Mouse (Mus musculus) ES-E14 (cell line): ENCODE results near the gene Btk. TPM values are rescaled to one million over a fixed set of nuclear protein-coding genes. Genes with fewer than 3 reads are reported as not detected.

Source experiments
- DNase-seq: peaks from one replicate; pipeline ENCODE4 v3.0.0-alpha.2; 2013; ENCODE audit warnings: low read depth, low spot score
- H3K27ac ChIP-seq: 2 replicates; pipeline ENCODE4 v1.5.1; 2012; ENCODE audit warnings: low read depth, mild to moderate bottlenecking, low read length, moderate library complexity, mixed read lengths; ENCODE audit not compliant: poor library complexity, insufficient read depth, severe bottlenecking
- H3K36me3 ChIP-seq: 2 replicates; pipeline ENCODE4 v1.6.1; 2012; ENCODE audit warnings: mild to moderate bottlenecking, low read length, moderate library complexity, mixed read lengths; ENCODE audit not compliant: control insufficient read depth, poor library complexity, insufficient read depth, severe bottlenecking
- H3K4me1 ChIP-seq, 2 experiments: fragments of 150-350 bp in 1 of 2; sonication (generic) in 1 of 2; 2 replicates each; pipeline ENCODE4 v1.6.1; 2012; ENCODE audit warnings: low read length in 2 of 2, mild to moderate bottlenecking in 1 of 2, mixed read lengths in 1 of 2; ENCODE audit not compliant: control insufficient read depth in 2 of 2, insufficient read depth in 2 of 2, poor library complexity in 1 of 2
- H3K4me3 ChIP-seq, 2 experiments: fragments of 150-350 bp in 1 of 2; sonication (generic) in 1 of 2; 2 replicates each; pipeline ENCODE4 v1.5.1; 2012; ENCODE audit warnings: low read length in 2 of 2, low read depth in 1 of 2, mild to moderate bottlenecking in 1 of 2, mixed read lengths in 1 of 2; ENCODE audit not compliant: insufficient read depth in 1 of 2, poor library complexity in 1 of 2, severe bottlenecking in 1 of 2
- H3K9ac ChIP-seq: 2 replicates; pipeline ENCODE4 v1.6.1; 2012; ENCODE audit warnings: low read depth, mild to moderate bottlenecking, low read length, mixed read lengths; ENCODE audit not compliant: poor library complexity, insufficient read depth, severe bottlenecking
- H3K9me3 ChIP-seq: fragments of 150-350 bp; sonication (generic); 2 replicates; pipeline ENCODE4 v1.6.1; 2012; ENCODE audit warnings: low read depth, mild to moderate bottlenecking, low read length; ENCODE audit not compliant: control insufficient read depth, insufficient read depth
- CHD2 ChIP-seq: IDR thresholded peaks from 2 replicates; pipeline ENCODE4 v1.6.1; 2014; ENCODE audit warnings: mild to moderate bottlenecking, low read depth, low read length, inconsistent platforms
- HCFC1 ChIP-seq: IDR thresholded peaks from 2 replicates; pipeline ENCODE4 v1.6.1; 2012; ENCODE audit warnings: low read length, inconsistent platforms, borderline replicate concordance; ENCODE audit not compliant: insufficient read depth
- MAFK ChIP-seq: IDR thresholded peaks from 2 replicates; pipeline ENCODE4 v1.6.1; 2014; ENCODE audit warnings: mild to moderate bottlenecking, low read depth, low read length, inconsistent platforms; ENCODE audit not compliant: insufficient read depth
- ZC3H11A ChIP-seq: IDR thresholded peaks from 2 replicates; pipeline ENCODE4 v1.6.1; 2012; ENCODE audit warnings: low read depth, mild to moderate bottlenecking, inconsistent platforms, low read length, borderline replicate concordance
- ZNF384 ChIP-seq: IDR thresholded peaks from 2 replicates; pipeline ENCODE4 v1.6.1; 2012; ENCODE audit warnings: low read depth, low read length, inconsistent platforms
- in situ Hi-C, 2 experiments: fragments of 600-800 bp; cut with MboI; formaldehyde crosslinking; loops; one replicate each; pipeline ENCODE4 v1.15.1; 2025; ENCODE audit warnings: low sequenced_read_pairs in 2 of 2, inconsistent platforms in 1 of 2; ENCODE audit not compliant: unreplicated experiment in 2 of 2
- total RNA-seq: library from RNA; depleted of rRNA; stranded (reverse); fragments of 300-350 nt; gene quantifications from 2 replicates; pipeline ENCODE4 v1.2.3, GENCODE M21; 2012

Btk gene
- total RNA-seq, 1 experiment = 0.31 TPM

GRCm38 (mm10) chrX:134620254-134620865, 37.0 kb upstream of the Btk start:
- no peak for DNase-seq
- H3K27ac ChIP-seq = no peak overlapping the region
- no peaks in the 10 kb centered on the region for H3K36me3 ChIP-seq
- no peaks in the 10 kb centered on the region for H3K9me3 ChIP-seq
- H3K4me3 ChIP-seq = no peak overlapping the region
- no peak overlapping the region for H3K9ac ChIP-seq
- in situ Hi-C loops = no loop called here
- TF ChIP-seq CHD2 = no peak
- TF ChIP-seq MAFK = no peak
- no peak for TF ChIP-seq ZNF384
- no peak for TF ChIP-seq ZC3H11A
- no peak for TF ChIP-seq HCFC1
- no peaks in the 10 kb centered on the region; a peak in 1 of 4 replicates for H3K4me1 ChIP-seq

DNA sequence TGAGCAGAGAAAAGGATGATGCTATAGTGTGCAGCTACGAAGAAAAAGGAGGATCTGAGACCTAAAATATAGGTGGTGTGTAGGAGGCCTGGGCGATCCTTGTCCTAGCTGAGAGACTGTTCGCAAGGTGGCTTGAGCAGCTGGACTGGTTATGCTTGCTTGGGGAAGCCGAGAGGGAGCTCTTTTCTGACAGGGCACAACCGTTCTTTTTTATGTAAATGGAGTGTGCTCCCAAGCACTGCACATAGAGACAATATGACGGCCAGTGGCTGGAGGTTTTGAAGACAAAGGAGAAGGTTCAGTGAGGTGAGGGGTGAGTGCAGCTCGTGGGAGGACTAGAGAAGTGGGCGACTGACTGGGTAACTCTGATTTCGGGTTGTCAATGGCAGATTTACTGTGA, 36.3 kb upstream of the Btk start:
- TF ChIP-seq CHD2 (no peak), MAFK (no peak), ZC3H11A (no peak), ZNF384 (no peak), HCFC1 (no peak)
- H3K27ac ChIP-seq = no peak overlapping the region
- H3K4me3 ChIP-seq = no peak overlapping the region
- no peak overlapping the region; the same call in 1 of the 2 replicates for H3K9ac ChIP-seq
- H3K36me3 ChIP-seq = no peaks in the 10 kb centered on the region
- in situ Hi-C loops = no loop called here
- no peaks in the 10 kb centered on the region; a peak in 1 of 4 replicates for H3K4me1 ChIP-seq
- no peaks in the 10 kb centered on the region for H3K9me3 ChIP-seq
- no peak for DNase-seq

DNA sequence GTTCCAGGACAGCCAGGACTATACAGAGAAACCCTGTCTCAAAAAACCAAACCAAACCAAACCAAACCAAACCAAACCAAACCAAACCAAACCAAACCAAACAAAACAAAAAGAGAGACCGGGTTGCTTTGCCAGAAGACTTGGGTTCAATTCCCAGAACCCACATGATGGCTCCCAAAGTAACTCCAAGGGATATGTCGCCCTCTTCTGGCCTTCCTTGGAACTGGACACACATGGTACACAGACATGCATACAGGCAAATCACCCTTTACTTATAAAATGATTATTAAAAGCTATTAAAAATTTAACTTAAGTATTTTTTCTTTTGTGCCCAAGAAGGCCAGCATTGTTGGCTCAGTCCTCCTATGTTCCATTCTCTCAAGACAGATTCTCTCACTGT, 30.9 kb upstream of the Btk start:
- Histone ChIP-seq H3K9me3 (no peaks in the 10 kb centered on the region), H3K27ac (no peak overlapping the region), H3K36me3 (no peaks in the 10 kb centered on the region), H3K4me3 (no peak overlapping the region), H3K9ac (no peak overlapping the region), H3K4me1 (peaks cover 2 to 4% of the 10 kb centered on the region in 2 experiments; a peak in 2 of 4 replicates)
- TF ChIP-seq ZNF384 (no peak), CHD2 (no peak), MAFK (no peak)
- DNase-seq = peak; percentile 54
- in situ Hi-C loops = no loop called here

DNA sequence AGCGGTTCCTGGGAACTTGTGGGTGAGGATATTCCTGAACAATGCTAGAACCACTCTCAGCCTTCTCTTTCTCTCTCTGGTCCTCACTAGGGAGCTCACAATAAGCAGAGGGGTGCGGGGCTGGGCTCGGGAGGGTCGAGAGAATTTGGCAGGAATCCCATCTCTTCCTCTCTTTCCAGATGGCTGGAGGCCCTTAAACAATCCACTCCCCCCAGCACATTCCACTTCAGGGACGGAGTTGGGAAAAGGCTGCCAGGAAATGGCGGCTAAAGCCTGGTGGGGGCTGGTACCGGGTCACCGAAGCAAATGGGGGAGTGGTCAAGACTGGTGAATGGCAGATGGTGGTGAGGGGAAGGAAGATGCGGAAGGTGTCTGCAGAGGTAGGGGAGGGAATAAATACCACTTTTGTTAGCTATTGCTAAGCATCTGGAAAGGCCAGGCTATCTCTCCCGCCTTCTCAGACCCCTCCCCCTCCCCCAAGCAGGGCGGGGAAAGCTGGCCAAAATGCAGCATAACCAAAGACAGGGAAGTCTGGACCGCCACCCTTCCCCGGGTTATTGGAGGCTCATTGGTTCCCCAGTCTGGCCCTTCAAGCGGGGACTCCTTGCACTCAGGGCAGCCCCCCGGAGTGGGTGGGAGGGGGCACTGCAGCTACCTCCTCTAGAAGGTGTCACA, 29.1 kb upstream of the Btk start:
- Histone ChIP-seq H3K36me3 (peaks cover under 1% of the 10 kb centered on the region), H3K4me1 (peaks cover 2 to 4% of the 10 kb centered on the region in 2 experiments; a peak in 2 of 4 replicates), H3K4me3 (peak overlapping the region; percentile 43 to 56; a peak in 3 of 4 replicates), H3K9ac (peak overlapping the region; percentile 83), H3K9me3 (no peaks in the 10 kb centered on the region), H3K27ac (peak overlapping the region; percentile 90)
- in situ Hi-C loops = no loop called here
- DNase-seq = peak; percentile 52
- no peak for TF ChIP-seq HCFC1
- TF ChIP-seq MAFK = no peak
- TF ChIP-seq ZC3H11A = no peak
- TF ChIP-seq CHD2 = no peak
- no peak for TF ChIP-seq ZNF384

- H3K9ac ChIP-seq = no peak overlapping the region
- in situ Hi-C loops = no loop called here
- no peak for TF ChIP-seq CHD2
- no peak for TF ChIP-seq HCFC1
- TF ChIP-seq MAFK = no peak
- TF ChIP-seq ZC3H11A = no peak
- no peak for TF ChIP-seq ZNF384
These were observed 27.6 kb upstream of the Btk start for GRCm38 (mm10) chrX:134610984-134611383.

More at GRCm38 (mm10) chrX:134610984-134611383, 27.6 kb upstream of the Btk start:
- Histone ChIP-seq H3K4me3 (no peak overlapping the region), H3K9me3 (no peaks in the 10 kb centered on the region), H3K36me3 (peaks cover 3% of the 10 kb centered on the region), H3K4me1 (peaks cover 2 to 4% of the 10 kb centered on the region in 2 experiments; a peak in 2 of 4 replicates), H3K27ac (no peak overlapping the region)
- DNase-seq = no peak
